Mouse (Mus musculus): Measurements from ENCODE around the gene Mitd1.

GRCm38 (mm10) chr1:37866286-37866685, 23.9 kb downstream of the Mitd1 start, which contains the start of gene Tsga10:
- no peak for TF ChIP-seq CTCF (IDR thresholded peaks at IDR 0.05; ENCODE audit: low read depth)
- TF ChIP-seq EP300 (IDR thresholded peaks at IDR 0.05; ENCODE audit: low read depth): no peak
